Mouse (Mus musculus) neural tube, embryonic 11.5 days (tissue): ENCODE measurements around the gene Brca1. TPM values are rescaled to one million over a fixed set of nuclear protein-coding genes. Genes with fewer than 3 reads are reported as not detected.

Experiments
- ATAC-seq: fragments of 200-750 bp; cut with Nextera tagmentation; 2 replicates; pipeline ENCODE4 v1.8.0; 2017; ENCODE audit warnings: moderate number of reproducible peaks, mild to moderate bottlenecking, moderate TSS enrichment, moderate library complexity; ENCODE audit not compliant: insufficient read depth, low FRiP score, low TSS enrichment
- DNase-seq: peaks from one replicate; pipeline ENCODE4 v3.0.0-alpha.2; 2015; ENCODE audit warnings: low spot score
- H3K27ac ChIP-seq: fragments of 300-500 bp; sonication (generic); 2 replicates; pipeline ENCODE4 v1.5.1; 2014; ENCODE audit warnings: low read depth, mild to moderate bottlenecking, low read length
- H3K27me3 ChIP-seq: fragments of 300-500 bp; sonication (generic); 2 replicates; pipeline ENCODE4 v1.6.1; 2014; ENCODE audit warnings: mild to moderate bottlenecking, low read length, mixed read lengths; ENCODE audit not compliant: control insufficient read depth, insufficient read depth
- H3K36me3 ChIP-seq: fragments of 300-500 bp; sonication (generic); 2 replicates; pipeline ENCODE4 v1.6.1; 2014; ENCODE audit warnings: mild to moderate bottlenecking, low read length, moderate library complexity, mixed read lengths; ENCODE audit not compliant: control insufficient read depth, insufficient read depth
- H3K4me1 ChIP-seq: fragments of 300-500 bp; sonication (generic); 2 replicates; pipeline ENCODE4 v1.6.1; 2014; ENCODE audit warnings: low read length, mixed read lengths; ENCODE audit not compliant: control insufficient read depth, insufficient read depth
- H3K4me2 ChIP-seq: fragments of 300-500 bp; sonication (generic); 2 replicates; pipeline ENCODE4 v1.6.1; 2014; ENCODE audit warnings: low read depth, mild to moderate bottlenecking, moderate library complexity
- H3K4me3 ChIP-seq: fragments of 300-500 bp; sonication (generic); 2 replicates; pipeline ENCODE4 v1.5.1; 2014; ENCODE audit warnings: low read depth, low read length
- H3K9ac ChIP-seq: fragments of 300-500 bp; sonication (generic); 2 replicates; pipeline ENCODE4 v1.6.1; 2014; ENCODE audit warnings: mild to moderate bottlenecking, low read length
- H3K9me3 ChIP-seq: fragments of 300-500 bp; sonication (generic); 2 replicates; pipeline ENCODE4 v1.6.1; 2016; ENCODE audit warnings: low read length; ENCODE audit not compliant: control insufficient read depth
- WGBS: fragments of 180-500 bp; shearing (Covaris S2); extraction: QIAGEN DNeasy Blood & Tissue Kit; methylation state at CpG from one replicate; pipeline ENCODE4 v1.1.7; 2014; 5-methylcytosine and 5-hydroxymethylcytosine counted together
- polyA plus RNA-seq: library from polyadenylated mRNA; unstranded; fragments of >200 nt; fragmentation: Nextera tagmentation; extraction: Ambion mirVana; gene quantifications from 2 replicates; pipeline ENCODE4 v1.2.1, GENCODE M21; 2014

Brca1 gene
- polyA plus RNA-seq, 1 experiment from 2014 or later: 20.3 TPM

DNA sequence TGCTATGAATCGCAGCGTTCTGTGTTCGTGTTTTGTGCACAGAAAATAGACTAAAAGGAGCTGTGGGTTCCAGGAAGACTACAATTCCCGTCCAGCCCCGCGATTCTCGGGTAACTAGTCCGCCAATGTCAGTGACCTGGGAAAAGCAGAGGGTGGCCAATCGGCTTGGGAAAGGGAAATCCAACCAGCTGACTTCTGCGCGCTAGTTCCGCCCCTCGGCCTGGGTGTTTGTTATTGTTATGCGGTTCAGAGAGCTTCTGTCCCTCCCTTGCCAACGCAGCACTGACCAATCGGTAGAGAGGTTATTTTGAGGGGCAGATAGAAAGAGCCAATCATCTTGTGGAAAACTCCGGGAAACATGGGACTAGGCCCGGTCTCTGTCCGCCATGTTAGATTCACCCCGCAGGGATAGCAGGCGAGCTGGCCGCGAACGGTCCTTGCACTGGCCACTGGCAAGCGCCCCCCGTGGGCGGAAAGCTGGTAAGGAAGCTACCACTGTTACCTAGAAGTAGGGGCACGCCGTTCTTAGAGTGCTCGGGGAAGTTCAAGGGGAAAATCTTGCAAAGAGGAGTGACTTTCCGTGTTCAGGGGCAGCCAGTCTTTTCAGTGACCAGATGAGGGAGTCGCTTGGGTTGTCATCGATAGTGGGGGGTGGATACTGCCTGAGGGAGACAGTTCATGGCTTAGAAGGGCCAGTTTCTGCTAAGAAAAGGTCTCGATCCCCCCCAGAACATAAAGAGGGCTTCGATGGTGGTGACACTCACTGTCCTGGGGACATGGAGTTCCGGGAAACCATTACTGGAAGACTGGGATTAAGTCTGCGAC, 933 bp upstream of the Brca1 start:
- DNase-seq: peak; percentile 96
- Histone ChIP-seq H3K4me3 (peak overlapping the region; percentile 77), H3K4me1 (peaks cover 16% of the 10 kb centered on the region), H3K9ac (peak overlapping the region; percentile 69), H3K36me3 (no peaks in the 10 kb centered on the region), H3K4me2 (peak overlapping the region; percentile 76), H3K9me3 (no peaks in the 10 kb centered on the region), H3K27ac (peak overlapping the region; percentile 91), H3K27me3 (no peaks in the 10 kb centered on the region)
- peak; percentile 97 for ATAC-seq
- 0% methylated on average over 37 of the region's 37 CpGs for WGBS

GRCm38 (mm10) chr11:101548526-101548925, 3.2 kb downstream of the Brca1 start:
- DNase-seq (no peak), ATAC-seq (no peak)
- Histone ChIP-seq H3K27ac (no peak overlapping the region), H3K4me1 (peaks cover 9% of the 10 kb centered on the region), H3K9me3 (no peaks in the 10 kb centered on the region), H3K9ac (no peak overlapping the region), H3K4me2 (no peak overlapping the region), H3K4me3 (no peak overlapping the region), H3K36me3 (no peaks in the 10 kb centered on the region), H3K27me3 (no peaks in the 10 kb centered on the region)

GRCm38 (mm10) chr11:101544132-101544531, 7.6 kb downstream of the Brca1 start:
- H3K4me2 ChIP-seq: no peak overlapping the region
- DNase-seq (no peak), ATAC-seq (no peak)
- H3K9me3 ChIP-seq: no peaks in the 10 kb centered on the region
- WGBS: 68% methylated on average over 1 of the region's 1 CpGs
- no peaks in the 10 kb centered on the region for H3K36me3 ChIP-seq
- H3K9ac ChIP-seq: no peak overlapping the region
- H3K4me1 ChIP-seq: no peaks in the 10 kb centered on the region
- no peaks in the 10 kb centered on the region for H3K27me3 ChIP-seq
- H3K4me3 ChIP-seq: no peak overlapping the region
- no peak overlapping the region for H3K27ac ChIP-seq

DNA sequence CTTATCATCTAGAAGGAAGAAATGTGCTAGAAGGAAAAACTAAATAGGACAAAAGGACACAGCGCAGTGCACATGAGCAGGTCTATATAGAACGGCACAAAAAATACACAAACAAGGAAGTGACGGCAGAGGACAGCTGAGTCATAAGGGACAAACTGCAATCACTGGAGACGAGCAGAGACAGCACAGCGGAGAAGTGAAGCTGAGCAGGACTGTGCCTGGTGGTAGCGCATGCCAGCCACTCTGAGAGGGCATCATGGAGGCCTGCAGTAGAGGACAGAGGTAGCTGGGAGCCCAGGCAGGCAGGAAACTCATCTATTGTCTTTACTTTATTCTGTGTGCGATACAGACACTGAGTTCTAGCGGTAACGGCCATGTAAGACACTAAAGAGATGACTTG, 8.2 kb downstream of the Brca1 start:
- no peak overlapping the region for H3K9ac ChIP-seq
- H3K27ac ChIP-seq: no peak overlapping the region
- ATAC-seq: no peak
- no peaks in the 10 kb centered on the region for H3K9me3 ChIP-seq
- H3K4me1 ChIP-seq: no peaks in the 10 kb centered on the region
- WGBS: 91% methylated on average over 9 of the region's 9 CpGs
- no peak overlapping the region for H3K4me3 ChIP-seq
- H3K4me2 ChIP-seq: no peak overlapping the region
- H3K27me3 ChIP-seq: no peaks in the 10 kb centered on the region
- no peak for DNase-seq
- no peaks in the 10 kb centered on the region for H3K36me3 ChIP-seq

DNA sequence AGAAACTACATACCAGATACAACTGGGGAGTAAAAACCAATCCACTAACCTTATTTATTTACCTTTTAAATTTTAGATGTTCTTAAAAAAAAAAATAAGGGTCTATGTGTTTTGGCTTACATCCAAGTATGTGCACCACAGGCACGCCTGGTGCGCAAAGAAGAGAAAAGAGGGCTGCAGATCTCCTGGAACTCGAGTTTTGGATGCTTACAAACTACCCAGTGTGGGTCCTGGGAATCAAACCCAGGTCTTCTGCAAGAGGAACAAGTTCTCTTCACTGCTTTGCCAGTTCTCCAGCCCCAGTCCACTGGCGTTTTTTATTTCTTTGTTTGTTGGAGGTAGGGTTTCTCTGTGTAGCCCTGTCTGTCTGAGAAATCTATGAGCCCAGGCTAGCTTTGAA, 25.1 kb downstream of the Brca1 start:
- Histone ChIP-seq H3K4me2 (no peak overlapping the region), H3K27me3 (no peaks in the 10 kb centered on the region), H3K4me3 (no peak overlapping the region), H3K9ac (no peak overlapping the region), H3K4me1 (no peaks in the 10 kb centered on the region), H3K9me3 (no peaks in the 10 kb centered on the region), H3K27ac (no peak overlapping the region), H3K36me3 (peaks cover 6% of the 10 kb centered on the region)
- DNase-seq (no peak), ATAC-seq (no peak)
- WGBS: 86% methylated on average over 4 of the region's 4 CpGs

GRCm38 (mm10) chr11:101525936-101526595, 25.7 kb downstream of the Brca1 start:
- no peak overlapping the region for H3K4me2 ChIP-seq
- no peak overlapping the region for H3K4me3 ChIP-seq
- ATAC-seq (no peak), DNase-seq (no peak)
- 94% methylated on average over 9 of the region's 9 CpGs for WGBS
- no peak overlapping the region for H3K27ac ChIP-seq
- H3K36me3 ChIP-seq: peaks cover 6% of the 10 kb centered on the region
- H3K9me3 ChIP-seq: no peaks in the 10 kb centered on the region
- H3K27me3 ChIP-seq: no peaks in the 10 kb centered on the region
- H3K9ac ChIP-seq: no peak overlapping the region
- no peaks in the 10 kb centered on the region for H3K4me1 ChIP-seq

DNA sequence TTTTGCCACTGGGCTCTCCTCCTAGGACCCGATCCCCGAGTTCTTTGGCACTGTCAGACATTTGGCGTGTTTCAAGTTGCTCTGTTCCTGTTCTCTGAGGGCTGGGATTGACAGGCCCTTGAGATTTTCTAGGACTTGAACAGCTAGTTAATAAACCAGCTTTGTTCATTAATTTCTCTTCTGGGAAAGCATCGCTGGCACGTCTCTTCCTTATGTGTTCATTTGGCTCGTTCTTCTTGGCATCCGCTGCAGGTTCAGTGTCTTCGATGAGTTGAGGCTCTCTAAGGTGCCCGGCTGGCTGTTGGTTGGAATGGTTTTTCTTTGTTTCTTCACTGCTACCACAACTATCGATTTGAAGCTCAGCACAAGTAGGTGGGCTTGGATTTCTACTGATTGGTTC, 26.7 kb downstream of the Brca1 start:
- Histone ChIP-seq H3K27me3 (no peaks in the 10 kb centered on the region), H3K36me3 (peaks cover 6% of the 10 kb centered on the region; the same call in 1 of the 2 replicates), H3K9ac (no peak overlapping the region), H3K27ac (no peak overlapping the region), H3K4me2 (no peak overlapping the region), H3K9me3 (no peaks in the 10 kb centered on the region), H3K4me3 (no peak overlapping the region), H3K4me1 (no peaks in the 10 kb centered on the region)
- ATAC-seq (no peak), DNase-seq (no peak)
- 94% methylated on average over 10 of the region's 10 CpGs for WGBS

DNA sequence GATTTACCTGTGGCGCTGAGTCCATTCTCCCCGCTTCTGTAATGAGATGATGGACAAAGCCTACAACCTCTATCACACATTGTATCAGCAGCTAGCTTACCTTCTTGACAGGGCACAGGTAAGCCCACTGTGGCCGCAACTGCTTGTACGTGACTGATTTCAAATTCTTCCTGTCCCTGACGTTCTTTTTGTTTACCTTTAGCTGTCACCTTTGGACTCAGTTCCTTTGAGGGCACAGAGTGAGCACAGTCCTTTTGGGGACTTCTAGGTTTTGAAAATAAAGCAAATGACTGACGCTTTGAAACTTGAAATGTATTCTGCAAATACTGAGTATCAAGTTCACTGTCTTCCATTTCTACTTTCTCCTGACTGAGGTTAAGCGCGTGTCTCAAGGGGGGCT, 27.3 kb downstream of the Brca1 start:
- Histone ChIP-seq H3K4me1 (no peaks in the 10 kb centered on the region), H3K4me3 (no peak overlapping the region), H3K4me2 (no peak overlapping the region), H3K9me3 (no peaks in the 10 kb centered on the region), H3K9ac (no peak overlapping the region), H3K36me3 (peaks cover 6% of the 10 kb centered on the region; the same call in 1 of the 2 replicates), H3K27ac (no peak overlapping the region), H3K27me3 (no peaks in the 10 kb centered on the region)
- WGBS: 94% methylated on average over 8 of the region's 8 CpGs
- ATAC-seq (no peak), DNase-seq (no peak)

DNA sequence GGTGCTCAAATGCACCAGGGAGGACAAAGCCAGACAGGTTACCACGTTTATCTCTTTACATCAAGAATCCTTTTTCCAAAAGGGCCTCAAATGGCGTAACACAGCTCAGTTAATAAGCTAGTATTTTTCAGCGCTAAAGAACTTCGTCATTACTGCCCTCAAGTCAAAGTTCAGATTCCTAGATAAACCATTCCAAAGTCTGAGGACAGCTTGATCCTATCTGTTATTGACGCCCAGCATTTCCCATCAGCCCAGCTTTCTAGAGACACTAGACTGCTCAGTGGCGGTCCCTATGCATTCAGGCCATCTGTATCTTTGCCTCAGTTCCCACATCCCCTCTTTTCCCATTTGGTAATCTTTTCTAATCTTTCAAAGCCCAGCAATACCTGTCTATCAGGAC, 32.4 kb downstream of the Brca1 start:
- no peak overlapping the region for H3K27ac ChIP-seq
- no peak overlapping the region for H3K4me3 ChIP-seq
- H3K9ac ChIP-seq: no peak overlapping the region
- ATAC-seq: no peak
- no peaks in the 10 kb centered on the region for H3K4me1 ChIP-seq
- no peak overlapping the region for H3K4me2 ChIP-seq
- WGBS: 89% methylated on average over 6 of the region's 6 CpGs
- H3K27me3 ChIP-seq: no peaks in the 10 kb centered on the region
- DNase-seq: no peak
- no peaks in the 10 kb centered on the region for H3K9me3 ChIP-seq
- H3K36me3 ChIP-seq: peaks cover 3% of the 10 kb centered on the region; the same call in 1 of the 2 replicates
